Mouse (Mus musculus) pancreas, adult 10 weeks (tissue): ENCODE measurements around the gene Rab15. TPM values are rescaled to one million over a fixed set of nuclear protein-coding genes. Genes with fewer than 3 reads are reported as not detected.

Source experiments
- polyA plus RNA-seq: library from polyadenylated mRNA; stranded (reverse); fragments of 350-450 nt; fragmentation: Illumina TruSeq; extraction: RNeasy Lipid Tissue Mini Kit (QIAGEN cat#74804); gene quantifications from one replicate; pipeline ENCODE4 v1.2.3, GENCODE M21; 2015; ENCODE audit warnings: low read depth, low replicate concordance; ENCODE audit not compliant: insufficient read depth

Rab15 gene
- polyA plus RNA-seq: 0.50 TPM

GRCm38 (mm10) chr12:76822651-76823041 is at the start of gene Rab15:
Gene Rab15 (minus strand): TSS chr12:76822908.

GRCm38 (mm10) chr12:76795350-76795749 is 27.4 kb downstream of the Rab15 start, which contains the start of gene Gpx2:
Gene Gpx2 (minus strand): TSS chr12:76795554.

GRCm38 (mm10) chr12:76765354-76765851 is 57.3 kb downstream of the Rab15 start, which contains the start of the genes Churc1 and Fntb:
Gene Churc1 (plus strand): TSS chr12:76765538.
Gene Fntb (plus strand): TSS chr12:76765589.

Other genes with a start within 250 kb of the Rab15 start
- gene Sptb, start 112.4 kb downstream of the Rab15 start, polyA plus RNA-seq: 0.22 TPM
- gene Churc1, start 57.4 kb downstream of the Rab15 start, polyA plus RNA-seq: 21.5 TPM
- gene Fntb, start 57.3 kb downstream of the Rab15 start, polyA plus RNA-seq: 2.3 TPM
- gene Gpx2, start 27.4 kb downstream of the Rab15 start, polyA plus RNA-seq: 3.8 TPM
- 12.9 TPM for gene Max, start 139.3 kb upstream of the Rab15 start, polyA plus RNA-seq